Mouse (Mus musculus) kidney, adult 2 months (tissue): ENCODE results near the gene Rhobtb1.

Experiments used
- CTCF ChIP-seq: fragments of 200-500 bp; conservative IDR thresholded peaks from 2 replicates; pipeline ENCODE4 v1.5.1; 2011; ENCODE audit warnings: low read depth, mild to moderate bottlenecking, control low read depth, low read length, moderate library complexity, mixed read lengths; ENCODE audit not compliant: insufficient read depth, insufficient read length
- POLR2A ChIP-seq: fragments of 200-500 bp; IDR thresholded peaks from one replicate; pipeline ENCODE4 v1.6.1; 2011; ENCODE audit warnings: low read depth, low read length, control low read depth

DNA sequence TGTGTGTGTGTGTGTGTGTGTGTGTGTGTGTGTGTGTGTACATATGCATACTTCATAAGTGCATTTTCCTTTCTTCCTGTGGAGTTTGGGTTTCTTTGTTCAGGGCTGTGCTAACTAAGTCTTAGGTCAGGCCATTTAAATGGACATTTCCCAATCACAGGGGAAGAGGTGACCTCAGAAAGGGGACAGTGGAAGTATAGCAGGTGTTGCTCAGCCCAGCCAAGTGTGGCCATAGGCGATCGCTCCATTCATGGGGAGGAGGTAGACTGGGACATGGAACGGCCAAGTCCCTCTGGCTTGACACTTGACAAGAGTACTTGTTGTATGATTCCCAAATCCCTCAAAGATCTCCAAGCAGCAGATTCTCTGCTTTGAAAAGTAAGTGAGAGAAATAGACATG lies 135.7 kb downstream of the Rhobtb1 start:
- TF ChIP-seq CTCF (no peak), POLR2A (no peak)
